Mouse (Mus musculus) stomach, embryonic 16.5 days (tissue): ENCODE results near the gene Sox12. TPM values are rescaled to one million over a fixed set of nuclear protein-coding genes. Genes with fewer than 3 reads are reported as not detected.

Source experiments
- polyA plus RNA-seq: library from polyadenylated mRNA; unstranded; fragments of >200 nt; fragmentation: Nextera tagmentation; extraction: Ambion mirVana; gene quantifications from 2 replicates; pipeline ENCODE4 v1.2.1, GENCODE M21; 2015

Sox12 gene
- polyA plus RNA-seq, 1 experiment from 2014 or later: 5.2 TPM

Other genes starting within 250 kb of the Sox12 start
- 74.1 and 78.3 TPM in 2 replicates for gene Csnk2a1, start 171.2 kb downstream of the Sox12 start, polyA plus RNA-seq
- 35.8 and 38.9 TPM in 2 replicates for gene Tbc1d20, start 104.2 kb downstream of the Sox12 start, polyA plus RNA-seq
- 72.6 and 75.2 TPM in 2 replicates for gene Rbck1, start 65.4 kb downstream of the Sox12 start, polyA plus RNA-seq
- gene Trib3, start 54.0 kb downstream of the Sox12 start, polyA plus RNA-seq: 2.4 and 2.8 TPM in 2 replicates
- 1.8 and 2.3 TPM in 2 replicates for gene Nrsn2, start 21.4 kb downstream of the Sox12 start, polyA plus RNA-seq
- gene Zcchc3, start 17.0 kb upstream of the Sox12 start, polyA plus RNA-seq: 17.1 and 19.9 TPM in 2 replicates
- 0.26 and 0.79 TPM in 2 replicates for gene 6820408C15Rik, start 17.5 kb upstream of the Sox12 start, polyA plus RNA-seq
- gene Defb23, start 66.6 kb upstream of the Sox12 start, polyA plus RNA-seq: not detected in 2 replicates
- gene Defb20, start 79.0 kb upstream of the Sox12 start, polyA plus RNA-seq: not detected in 2 replicates
- not detected in 2 replicates for gene Defb22, start 92.1 kb upstream of the Sox12 start, polyA plus RNA-seq
- gene Defb26, start 113.6 kb upstream of the Sox12 start, polyA plus RNA-seq: not detected in 2 replicates
- not detected in 2 replicates for gene Defb28, start 120.2 kb upstream of the Sox12 start, polyA plus RNA-seq
- gene Defb29, start 142.0 kb upstream of the Sox12 start, polyA plus RNA-seq: not detected in 2 replicates
- not detected in 2 replicates for gene Gm17416, start 171.3 kb upstream of the Sox12 start, polyA plus RNA-seq
- gene Defb21, start 174.7 kb upstream of the Sox12 start, polyA plus RNA-seq: not detected in 2 replicates
- gene Defb19, start 182.2 kb upstream of the Sox12 start, polyA plus RNA-seq: not detected in 2 replicates
- not detected in 2 replicates for gene Defb45, start 201.3 kb upstream of the Sox12 start, polyA plus RNA-seq
- gene Defb36, start 206.3 kb upstream of the Sox12 start, polyA plus RNA-seq: not detected in 2 replicates
- gene Defb25, start 225.0 kb upstream of the Sox12 start, polyA plus RNA-seq: 0.62 and 1.4 TPM in 2 replicates
- gene Rem1, start 228.9 kb upstream of the Sox12 start, polyA plus RNA-seq: 20.0 and 20.6 TPM in 2 replicates